Mouse (Mus musculus) lung, postnatal 0 days (tissue): ENCODE results near the gene Sec22a.

Source experiments
- CTCF ChIP-seq: IDR thresholded peaks from 2 replicates; pipeline ENCODE4 v1.5.1; 2016; ENCODE audit warnings: antibody characterized with exemption, mild to moderate bottlenecking
- EP300 ChIP-seq: IDR thresholded peaks from 2 replicates; pipeline ENCODE4 v1.6.1; 2016; ENCODE audit warnings: antibody characterized with exemption, mild to moderate bottlenecking, control low read depth

GRCm38 (mm10) chr16:35271572-35271971 lies 92.1 kb downstream of the Sec22a start:
- TF ChIP-seq CTCF (peak; percentile 56), EP300 (no peak)
